Mouse (Mus musculus) stomach, postnatal 0 days (tissue): Measurements from ENCODE around the gene Clnk.

Experiments
- CTCF ChIP-seq: IDR thresholded peaks from 2 replicates; pipeline ENCODE4 v1.5.1; 2016; ENCODE audit warnings: antibody characterized with exemption, low read depth, mild to moderate bottlenecking, moderate library complexity
- EP300 ChIP-seq: optimal IDR thresholded peaks from 2 replicates; pipeline ENCODE3; 2016; ENCODE audit warnings: antibody characterized with exemption

- TF ChIP-seq CTCF (no peak), EP300 (no peak)
Observed at GRCm38 (mm10) chr5:38839981-38840380, 36.6 kb downstream of the Clnk start.
